Mouse (Mus musculus) liver, embryonic 11.5 days (tissue): ENCODE measurements around the gene Gm2564. TPM values are rescaled to one million over a fixed set of nuclear protein-coding genes. Genes with fewer than 3 reads are reported as not detected.
"Not testable (repeated sequence)": the region's sequence is repeated elsewhere in the genome, so short reads cannot be mapped to it uniquely, and the experiment has no call there.

Experiments used
- ATAC-seq: fragments of 200-750 bp; cut with Nextera tagmentation; replicated peaks from 2 replicates; pipeline ENCODE4 v1.8.0; 2017; ENCODE audit warnings: moderate number of reproducible peaks, mild to moderate bottlenecking, moderate TSS enrichment, moderate library complexity; ENCODE audit not compliant: low FRiP score
- DNase-seq: peaks from one replicate; pipeline ENCODE4 v3.0.0-alpha.2; 2017; ENCODE audit warnings: low spot score
- H3K27ac ChIP-seq: fragments of 300-500 bp; sonication (generic); 2 replicates; pipeline ENCODE4 v1.5.1; 2014; ENCODE audit warnings: mild to moderate bottlenecking, low read depth, low read length, control low read depth
- H3K27me3 ChIP-seq: fragments of 300-500 bp; sonication (generic); replicated peaks from 2 replicates; pipeline ENCODE4 v1.6.1; 2014; ENCODE audit warnings: low read length, mixed read lengths; ENCODE audit not compliant: control insufficient read depth, insufficient read depth
- H3K36me3 ChIP-seq: fragments of 300-500 bp; sonication (generic); 2 replicates; pipeline ENCODE4 v1.6.1; 2014; ENCODE audit warnings: mild to moderate bottlenecking, low read length, moderate library complexity, mixed read lengths; ENCODE audit not compliant: control insufficient read depth, insufficient read depth
- H3K4me1 ChIP-seq: fragments of 300-500 bp; sonication (generic); replicated peaks from 2 replicates; pipeline ENCODE4 v1.6.1; 2014; ENCODE audit warnings: low read length, mixed read lengths; ENCODE audit not compliant: control insufficient read depth, insufficient read depth
- H3K4me2 ChIP-seq: fragments of 300-500 bp; sonication (generic); 2 replicates; pipeline ENCODE4 v1.6.1; 2014; ENCODE audit warnings: mild to moderate bottlenecking, control low read depth, moderate library complexity
- H3K4me3 ChIP-seq: fragments of 300-500 bp; sonication (generic); 2 replicates; pipeline ENCODE4 v1.5.1; 2014; ENCODE audit warnings: low read depth, low read length, control low read depth
- H3K9ac ChIP-seq: fragments of 300-500 bp; sonication (generic); 2 replicates; pipeline ENCODE4 v1.6.1; 2014; ENCODE audit warnings: low read depth, low read length, control low read depth
- H3K9me3 ChIP-seq: fragments of 300-500 bp; sonication (generic); 2 replicates; pipeline ENCODE4 v1.6.1; 2016; ENCODE audit warnings: low read length, inconsistent platforms, mixed read lengths; ENCODE audit not compliant: control insufficient read depth
- WGBS: fragments of 180-500 bp; shearing (Covaris S2); extraction: QIAGEN DNeasy Blood & Tissue Kit; methylation state at CpG from one replicate; pipeline ENCODE4 v1.1.7; 2014; 5-methylcytosine and 5-hydroxymethylcytosine counted together
- polyA plus RNA-seq: library from polyadenylated mRNA; unstranded; fragments of >200 nt; fragmentation: Nextera tagmentation; extraction: Ambion mirVana; gene quantifications from 2 replicates; pipeline ENCODE4 v1.2.1, GENCODE M21; 2014

Gm2564 gene
- polyA plus RNA-seq: not detected in 2 replicates

- H3K9me3 ChIP-seq, H3K4me3 ChIP-seq, H3K27ac ChIP-seq, H3K4me2 ChIP-seq, DNase-seq, H3K4me1 ChIP-seq, H3K27me3 ChIP-seq, H3K9ac ChIP-seq, ATAC-seq, H3K36me3 ChIP-seq: not testable (repeated sequence)
- WGBS: no CpG with 5 or more reads among the region's 8 CpGs
Observed at GRCm38 (mm10) chr4:42629419-42629818, at the start of gene Gm2564. Gene Gm2564 (plus strand): TSS chr4:42629719.

- not testable (repeated sequence) for H3K9ac ChIP-seq, H3K4me1 ChIP-seq, ATAC-seq, H3K4me3 ChIP-seq, H3K27me3 ChIP-seq, H3K4me2 ChIP-seq, DNase-seq, H3K36me3 ChIP-seq, H3K9me3 ChIP-seq, H3K27ac ChIP-seq
- WGBS: no CpG with 5 or more reads among the region's 5 CpGs
Observed at GRCm38 (mm10) chr4:42611895-42612294, 17.6 kb upstream of the Gm2564 start, which contains the start of gene Gm10591. Gene Gm10591 (plus strand): TSS chr4:42612195.

GRCm38 (mm10) chr4:42654951-42655350, 25.4 kb downstream of the Gm2564 start, which contains the start of gene Ccl27b:
Gene Ccl27b (plus strand): TSS chr4:42655251.
- not testable (repeated sequence) for H3K9me3 ChIP-seq, DNase-seq, H3K4me1 ChIP-seq, H3K4me3 ChIP-seq, H3K9ac ChIP-seq, H3K36me3 ChIP-seq, ATAC-seq, H3K27me3 ChIP-seq, H3K4me2 ChIP-seq, H3K27ac ChIP-seq
- no CpG with 5 or more reads among the region's 9 CpGs for WGBS

- H3K4me2 ChIP-seq, H3K9ac ChIP-seq, DNase-seq, H3K27me3 ChIP-seq, H3K4me1 ChIP-seq, H3K4me3 ChIP-seq, H3K9me3 ChIP-seq, H3K27ac ChIP-seq, ATAC-seq, H3K36me3 ChIP-seq: not testable (repeated sequence)
- no CpG with 5 or more reads among the region's 3 CpGs for WGBS
Observed at GRCm38 (mm10) chr4:42661793-42662192, 32.3 kb downstream of the Gm2564 start, which contains the start of gene Il11ra2. Gene Il11ra2 (minus strand): TSS chr4:42661893.

- H3K4me3 ChIP-seq: not testable (repeated sequence)
Observed at GRCm38 (mm10) chr4:42675415-42675814, 45.9 kb downstream of the Gm2564 start.

GRCm38 (mm10) chr4:42679365-42679764, 49.8 kb downstream of the Gm2564 start:
- not testable (repeated sequence) for ATAC-seq, DNase-seq, H3K9ac ChIP-seq, H3K36me3 ChIP-seq, H3K27ac ChIP-seq, H3K27me3 ChIP-seq, H3K4me2 ChIP-seq, H3K4me1 ChIP-seq, H3K9me3 ChIP-seq, H3K4me3 ChIP-seq
- WGBS: no CpG with 5 or more reads among the region's 7 CpGs

More at GRCm38 (mm10) chr4:42675415-42675814, 45.9 kb downstream of the Gm2564 start:
- H3K36me3 ChIP-seq, H3K27ac ChIP-seq, H3K9ac ChIP-seq, H3K9me3 ChIP-seq, H3K4me2 ChIP-seq, H3K4me1 ChIP-seq, DNase-seq, ATAC-seq, H3K27me3 ChIP-seq: not testable (repeated sequence)
- no CpG with 5 or more reads among the region's 4 CpGs for WGBS

- H3K9ac ChIP-seq, H3K27ac ChIP-seq, H3K4me2 ChIP-seq, H3K36me3 ChIP-seq, H3K4me1 ChIP-seq, DNase-seq, H3K4me3 ChIP-seq, ATAC-seq, H3K9me3 ChIP-seq, H3K27me3 ChIP-seq: not testable (repeated sequence)
- no CpG with 5 or more reads among the region's 32 CpGs for WGBS
Observed at GRCm38 (mm10) chr4:42680374-42681356, 51.1 kb downstream of the Gm2564 start.
